Mouse (Mus musculus) MEL (cell line): Measurements from ENCODE around the gene Crybb2. TPM values are rescaled to one million over a fixed set of nuclear protein-coding genes. Genes with fewer than 3 reads are reported as not detected.

ENCODE experiments used
- DNase-seq: peaks from one replicate; pipeline ENCODE4 v3.0.0; 2011; ENCODE audit warnings: low read depth, low spot score
- H3K27ac ChIP-seq: 2 replicates; pipeline ENCODE4 v1.5.1; 2012; ENCODE audit warnings: low read depth, mild to moderate bottlenecking, control low read depth, low read length, moderate library complexity; ENCODE audit not compliant: control insufficient read depth
- H3K27me3 ChIP-seq, 2 experiments: fragments of 150-350 bp in 1 of 2; sonication (generic) in 1 of 2; 2 replicates each; pipeline ENCODE4 v1.6.1; 2012; ENCODE audit warnings: low read length in 2 of 2, mild to moderate bottlenecking in 2 of 2, improper control_type of control experiment in 1 of 2, moderate library complexity in 1 of 2; ENCODE audit not compliant: insufficient read depth in 2 of 2, control insufficient read depth in 1 of 2
- H3K36me3 ChIP-seq, 2 experiments: 2 replicates each; pipeline ENCODE4 v1.6.1; 2012 to 2014; ENCODE audit warnings: low read length in 2 of 2, improper control_type of control experiment in 1 of 2, inconsistent platforms in 1 of 2, mild to moderate bottlenecking in 1 of 2; ENCODE audit not compliant: insufficient read depth in 2 of 2, control insufficient read depth in 1 of 2
- H3K4me1 ChIP-seq, 2 experiments: fragments of 150-350 bp in 1 of 2; sonication (generic) in 1 of 2; 2 replicates each; pipeline ENCODE4 v1.6.1; 2012; ENCODE audit warnings: low read length in 2 of 2, improper control_type of control experiment in 1 of 2, mild to moderate bottlenecking in 1 of 2; ENCODE audit not compliant: insufficient read depth in 2 of 2, control insufficient read depth in 1 of 2
- H3K4me3 ChIP-seq, 2 experiments: fragments of 150-350 bp in 1 of 2; sonication (generic) in 1 of 2; 2 replicates each; pipeline ENCODE4 v1.5.1; 2012; ENCODE audit warnings: low read depth in 2 of 2, low read length in 2 of 2, mild to moderate bottlenecking in 2 of 2, moderate library complexity in 2 of 2, control low read depth in 1 of 2, improper control_type of control experiment in 1 of 2; ENCODE audit not compliant: control insufficient read depth in 1 of 2, insufficient read depth in 1 of 2
- H3K79me2 ChIP-seq: 2 replicates; pipeline ENCODE4 v1.6.1; 2012; ENCODE audit warnings: mild to moderate bottlenecking, low read length, moderate library complexity; ENCODE audit not compliant: control insufficient read depth, poor library complexity, insufficient read depth
- H3K9ac ChIP-seq: 2 replicates; pipeline ENCODE4 v1.6.1; 2012; ENCODE audit warnings: low read depth, mild to moderate bottlenecking, control low read depth, low read length, moderate library complexity; ENCODE audit not compliant: control insufficient read depth, poor library complexity, severe bottlenecking
- H3K9me3 ChIP-seq: fragments of 150-350 bp; sonication (generic); replicated peaks from 2 replicates; pipeline ENCODE4 v1.6.1; 2012; ENCODE audit warnings: mild to moderate bottlenecking, low read length, improper control_type of control experiment, moderate library complexity; ENCODE audit not compliant: insufficient read depth
- BHLHE40 ChIP-seq: IDR thresholded peaks from 2 replicates; pipeline ENCODE4 v1.6.1; 2012; ENCODE audit warnings: low read depth, mild to moderate bottlenecking, inconsistent platforms, low read length, improper control_type of control experiment, borderline replicate concordance
- CHD1 ChIP-seq: IDR thresholded peaks from 2 replicates; pipeline ENCODE4 v1.6.1; 2012; ENCODE audit warnings: low read depth, mild to moderate bottlenecking, inconsistent platforms, low read length, improper control_type of control experiment
- CTCF ChIP-seq, 3 experiments: IDR thresholded peaks in 2 of 3; conservative IDR thresholded peaks in 1 of 3; 2 replicates each; pipeline ENCODE4 v1.5.1; 2011 to 2012; ENCODE audit warnings: low read length in 3 of 3, low read depth in 2 of 3, mild to moderate bottlenecking in 2 of 3, improper control_type of control experiment in 1 of 3, inconsistent platforms in 1 of 3, mixed read lengths in 1 of 3, moderate library complexity in 1 of 3; ENCODE audit not compliant: control insufficient read depth in 1 of 3, insufficient read depth in 1 of 3, poor library complexity in 1 of 3, severe bottlenecking in 1 of 3
- ELF1 ChIP-seq: IDR thresholded peaks from 2 replicates; pipeline ENCODE4 v1.6.1; 2014; ENCODE audit warnings: low read depth, mild to moderate bottlenecking, inconsistent platforms, low read length, improper control_type of control experiment, moderate library complexity
- EP300 ChIP-seq, 2 experiments: IDR thresholded peaks; 2 replicates each; pipeline ENCODE4 v1.6.1; 2011; ENCODE audit warnings: improper control_type of control experiment in 2 of 2, low read length in 2 of 2, low read depth in 1 of 2, mild to moderate bottlenecking in 1 of 2
- ETS1 ChIP-seq: IDR thresholded peaks from 2 replicates; pipeline ENCODE4 v1.6.1; 2012; ENCODE audit warnings: low read depth, mild to moderate bottlenecking, inconsistent platforms, low read length, improper control_type of control experiment, moderate library complexity
- GABPA ChIP-seq: IDR thresholded peaks from 2 replicates; pipeline ENCODE4 v1.6.1; 2012; ENCODE audit warnings: low read depth, mild to moderate bottlenecking, inconsistent platforms, low read length, improper control_type of control experiment, moderate library complexity
- GATA1 ChIP-seq: IDR thresholded peaks from 2 replicates; pipeline ENCODE4 v1.6.1; 2011; ENCODE audit warnings: low read depth, low read length, improper control_type of control experiment
- HCFC1 ChIP-seq: IDR thresholded peaks from 2 replicates; pipeline ENCODE4 v1.6.1; 2012; ENCODE audit warnings: low read depth, mild to moderate bottlenecking, inconsistent platforms, low read length, improper control_type of control experiment, moderate library complexity
- JUND ChIP-seq: IDR thresholded peaks from 2 replicates; pipeline ENCODE4 v1.6.1; 2011; ENCODE audit warnings: low read depth, mild to moderate bottlenecking, improper control_type of control experiment, low read length
- MAX ChIP-seq: IDR thresholded peaks from 2 replicates; pipeline ENCODE4 v1.6.1; 2011; ENCODE audit warnings: low read length, improper control_type of control experiment
- MAZ ChIP-seq: IDR thresholded peaks from 2 replicates; pipeline ENCODE4 v1.6.1; 2012; ENCODE audit warnings: low read depth, mild to moderate bottlenecking, inconsistent platforms, low read length, improper control_type of control experiment
- MEF2A ChIP-seq: IDR thresholded peaks from 2 replicates; pipeline ENCODE4 v1.6.1; 2014; ENCODE audit warnings: low read depth, mild to moderate bottlenecking, inconsistent platforms, low read length, improper control_type of control experiment; ENCODE audit not compliant: poor library complexity, insufficient replicate concordance, severe bottlenecking; ENCODE audit errors: extremely low read depth
- MYC ChIP-seq: IDR thresholded peaks from 2 replicates; pipeline ENCODE4 v1.6.1; 2011; ENCODE audit warnings: low read depth, mild to moderate bottlenecking, low read length, improper control_type of control experiment, moderate library complexity
- NELFE ChIP-seq: IDR thresholded peaks from 2 replicates; pipeline ENCODE4 v1.6.1; 2011; ENCODE audit warnings: low read depth, low read length, improper control_type of control experiment
- NRF1 ChIP-seq: IDR thresholded peaks from 2 replicates; pipeline ENCODE4 v1.6.1; 2014; ENCODE audit warnings: low read depth, mild to moderate bottlenecking, inconsistent platforms, low read length, improper control_type of control experiment, moderate library complexity; ENCODE audit not compliant: poor library complexity, insufficient read depth, severe bottlenecking
- POLR2AphosphoS2 ChIP-seq: IDR thresholded peaks from 2 replicates; pipeline ENCODE4 v1.6.1; 2011; ENCODE audit warnings: low read length, improper control_type of control experiment
- RCOR1 ChIP-seq: IDR thresholded peaks from 2 replicates; pipeline ENCODE4 v1.6.1; 2012; ENCODE audit warnings: low read depth, mild to moderate bottlenecking, inconsistent platforms, low read length, improper control_type of control experiment
- SIN3A ChIP-seq: IDR thresholded peaks from 2 replicates; pipeline ENCODE4 v1.6.1; 2012; ENCODE audit warnings: low read length, improper control_type of control experiment, inconsistent platforms
- TCF12 ChIP-seq: IDR thresholded peaks from 2 replicates; pipeline ENCODE4 v1.6.1; 2014; ENCODE audit warnings: low read depth, mild to moderate bottlenecking, inconsistent platforms, low read length, improper control_type of control experiment, moderate library complexity
- USF1 ChIP-seq: IDR thresholded peaks from 2 replicates; pipeline ENCODE4 v1.6.1; 2014; ENCODE audit warnings: low read depth, mild to moderate bottlenecking, inconsistent platforms, low read length, improper control_type of control experiment, moderate library complexity
- ZC3H11A ChIP-seq: IDR thresholded peaks from 2 replicates; pipeline ENCODE4 v1.6.1; 2012; ENCODE audit warnings: low read depth, mild to moderate bottlenecking, inconsistent platforms, low read length, improper control_type of control experiment
- ZKSCAN1 ChIP-seq: IDR thresholded peaks from 2 replicates; pipeline ENCODE4 v1.6.1; 2012; ENCODE audit warnings: low read depth, mild to moderate bottlenecking, inconsistent platforms, low read length, improper control_type of control experiment, moderate library complexity
- ZMIZ1 ChIP-seq: IDR thresholded peaks from 2 replicates; pipeline ENCODE4 v1.6.1; 2012; ENCODE audit warnings: low read depth, mild to moderate bottlenecking, inconsistent platforms, low read length, improper control_type of control experiment, moderate library complexity
- ZNF384 ChIP-seq: IDR thresholded peaks from 2 replicates; pipeline ENCODE4 v1.6.1; 2012; ENCODE audit warnings: low read depth, mild to moderate bottlenecking, inconsistent platforms, low read length, improper control_type of control experiment
- polyA plus RNA-seq, 2 experiments: library from polyadenylated mRNA; stranded (reverse) in 1 of 2; unstranded in 1 of 2; fragments of >175 nt in 1 of 2; fragments of >200 nt in 1 of 2; gene quantifications; 2 replicates each; pipeline versions ENCODE4 v1.2.1 to v1.2.4; 2012; ENCODE audit warnings: low replicate concordance in 2 of 2, low read depth in 1 of 2; ENCODE audit not compliant: insufficient read length in 2 of 2, insufficient read depth in 1 of 2, missing spikeins in 1 of 2
- total RNA-seq: library from RNA; depleted of rRNA; stranded (reverse); fragments of 300-350 nt; gene quantifications from 2 replicates; pipeline ENCODE4 v1.2.3, GENCODE M21; 2012

The Crybb2 gene
- total and polyA plus RNA-seq, 3 experiments: not detected

DNA sequence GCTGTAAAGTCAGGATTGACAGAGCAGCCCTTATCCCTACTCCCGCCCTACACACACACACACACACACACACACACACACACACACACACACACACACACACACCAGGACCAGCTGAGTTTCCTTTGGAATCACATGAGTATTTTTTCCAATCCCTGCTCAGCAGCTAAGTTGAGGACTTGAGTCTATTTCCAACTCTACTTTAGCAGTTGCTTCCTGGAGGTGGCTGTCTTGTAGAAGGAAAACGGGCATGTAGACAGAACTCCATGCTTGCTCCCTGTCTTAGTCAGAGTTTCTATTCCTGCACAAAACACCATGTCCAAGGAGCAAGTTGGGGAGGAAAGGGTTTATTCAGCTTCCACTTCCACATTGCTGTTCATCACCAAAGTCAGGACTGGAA is 17.5 kb upstream of the Crybb2 start:
- Histone ChIP-seq H3K9ac (no peak overlapping the region), H3K4me3 (no peak overlapping the region), H3K9me3 (no peaks in the 10 kb centered on the region), H3K27me3 (no peaks in the 10 kb centered on the region), H3K36me3 (no peaks in the 10 kb centered on the region), H3K4me1 (no peaks in the 10 kb centered on the region)
- DNase-seq: no peak
- no peak for TF ChIP-seq CHD1
- TF ChIP-seq RCOR1: no peak
- TF ChIP-seq SIN3A: no peak
- no peak for TF ChIP-seq ZKSCAN1
- no peak for TF ChIP-seq BHLHE40
- no peak for TF ChIP-seq ZNF384
- no peak for TF ChIP-seq MEF2A
- no peak for TF ChIP-seq CTCF (IDR thresholded peaks at IDR 0.05 in 2 of 3, conservative IDR thresholded peaks at IDR 0.05 in 1 of 3; ENCODE audit: control insufficient read depth in 1 of 3, insufficient read depth in 1 of 3, low read depth in 2 of 3, low read length in 3 of 3, poor library complexity in 1 of 3, severe bottlenecking in 1 of 3)
- no peak for TF ChIP-seq TCF12
- no peak for TF ChIP-seq GATA1
- TF ChIP-seq POLR2AphosphoS2: no peak
- no peak for TF ChIP-seq HCFC1
- no peak for TF ChIP-seq ETS1
- TF ChIP-seq NELFE: no peak
- TF ChIP-seq JUND: no peak
- TF ChIP-seq, all 39 proteins: peak for 0
- no peak overlapping the region for H3K27ac ChIP-seq
- no peaks in the 10 kb centered on the region for H3K79me2 ChIP-seq

- Histone ChIP-seq H3K27me3 (no peaks in the 10 kb centered on the region), H3K9ac (no peak overlapping the region), H3K79me2 (no peaks in the 10 kb centered on the region), H3K36me3 (no peaks in the 10 kb centered on the region), H3K9me3 (no peaks in the 10 kb centered on the region), H3K4me1 (no peaks in the 10 kb centered on the region), H3K27ac (no peak overlapping the region), H3K4me3 (no peak overlapping the region)
- no peak for DNase-seq
- TF ChIP-seq GATA1 (no peak), MAZ (no peak), ZNF384 (no peak), ZKSCAN1 (no peak), NRF1 (no peak), NELFE (no peak), GABPA (no peak), EP300 (IDR thresholded peaks at IDR 0.05; ENCODE audit: low read depth in 1 of 2, low read length in 2 of 2) (no peak), TCF12 (no peak), ZMIZ1 (no peak), MAX (no peak), ETS1 (no peak), MYC (no peak), ELF1 (no peak), USF1 (no peak), JUND (no peak), ZC3H11A (no peak)
Observed at GRCm38 (mm10) chr5:113086990-113087389, 17.1 kb upstream of the Crybb2 start.
